Mouse (Mus musculus): Measurements from ENCODE around the gene Esrrg.

DNA sequence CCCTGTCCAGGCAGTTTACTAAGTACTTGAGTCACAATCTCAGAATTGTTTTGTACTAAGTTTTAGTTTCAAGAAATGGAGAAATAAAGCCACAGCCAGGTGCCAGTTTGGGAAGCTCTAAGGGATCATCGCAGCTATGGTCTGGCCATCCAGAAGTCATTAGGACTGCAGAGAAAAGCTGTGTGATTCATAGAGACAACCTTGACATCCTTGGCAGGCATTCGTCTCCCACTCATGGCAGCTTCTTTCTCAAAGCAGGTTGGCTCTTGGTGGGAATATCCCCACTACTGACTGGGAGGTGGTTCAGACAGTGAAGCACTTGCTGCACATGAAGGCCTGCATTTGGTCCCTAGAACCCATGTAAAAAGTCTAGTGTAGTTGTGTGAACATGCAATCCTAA, 584.4 kb downstream of the Esrrg start:
- no peak for TF ChIP-seq TAL1 (IDR thresholded peaks at IDR 0.05; ENCODE audit: low read length)
- no peak for TF ChIP-seq GATA1 (IDR thresholded peaks at IDR 0.05; ENCODE audit: low read length)
